Mouse (Mus musculus): Measurements from ENCODE around the gene Prtg.

DNA sequence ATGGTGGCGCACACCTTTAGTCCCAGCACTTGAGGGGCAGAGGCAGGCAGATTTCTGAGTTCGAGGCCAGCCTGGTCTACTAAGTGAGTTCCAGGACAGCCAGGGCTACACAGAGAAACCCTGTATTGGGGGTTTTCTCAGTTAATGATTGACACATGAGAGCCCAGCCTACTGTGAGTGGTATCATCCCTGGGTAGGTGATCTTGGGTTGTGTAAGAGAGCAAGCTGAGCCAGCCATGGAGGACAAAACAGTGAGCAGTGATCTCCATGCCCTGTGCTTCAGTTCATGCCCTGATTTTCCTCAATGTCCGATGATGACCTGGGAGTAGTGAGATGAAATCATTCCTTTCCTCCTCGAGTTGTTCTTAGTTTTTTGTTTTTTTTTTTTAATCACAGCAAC, 31.7 kb upstream of the Prtg start:
- TF ChIP-seq CTCF (IDR thresholded peaks at IDR 0.05; ENCODE audit: insufficient read depth, low read depth, low read length) (no peak), POLR2A (IDR thresholded peaks at IDR 0.05; ENCODE audit: insufficient read depth, low read depth, low read length) (no peak)
